Mouse (Mus musculus): ENCODE data around the gene Mthfd1l.
A peak's percentile ranks its signal among the peaks of the same experiment; 100 is the strongest.
"Not testable (repeated sequence)": the region's sequence is repeated elsewhere in the genome, so short reads cannot be mapped to it uniquely, and the experiment has no call there.

Mthfd1l gene

DNA sequence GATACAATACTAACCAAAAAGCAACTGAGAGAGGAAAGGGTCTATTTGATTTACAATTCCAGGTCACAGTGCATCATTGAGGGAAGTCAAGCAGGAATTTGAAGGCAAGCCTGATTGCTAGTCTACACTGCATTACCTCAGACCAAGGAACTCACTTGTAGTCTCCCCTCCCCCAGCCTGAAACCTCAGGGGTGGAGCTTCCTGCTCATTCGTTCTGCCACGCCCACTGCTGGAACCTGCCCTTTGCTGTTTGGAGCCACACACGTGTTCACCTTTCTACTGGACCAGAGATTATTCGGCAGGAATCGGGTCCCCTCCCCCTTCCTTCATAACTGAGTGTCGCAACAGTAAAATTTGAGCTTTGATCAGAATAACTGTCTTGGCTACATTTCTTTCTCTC, 230.7 kb downstream of the Mthfd1l start:
- DNase-seq (ENCODE audit: low spot score in 2 of 2): not testable (repeated sequence)

DNA sequence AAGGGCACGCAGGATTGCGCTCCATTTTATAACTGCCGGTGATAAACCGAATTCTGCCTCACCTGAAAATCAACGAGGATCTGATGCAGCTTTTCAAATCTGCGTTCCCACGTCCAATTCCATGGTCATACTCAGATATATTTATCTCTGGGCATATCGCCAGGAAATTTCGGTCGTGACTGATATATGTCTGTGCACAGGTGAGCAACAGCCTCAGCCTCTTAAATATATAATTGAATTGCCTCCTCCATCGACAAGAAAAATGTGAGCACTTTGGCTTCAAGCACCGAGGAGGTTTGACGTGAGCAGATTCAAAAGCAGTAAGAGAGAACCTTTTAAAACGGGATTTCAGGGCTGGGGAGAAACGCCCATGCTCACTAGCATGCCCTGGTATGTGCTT, 236.1 kb downstream of the Mthfd1l start:
- DNase-seq (ENCODE audit: low spot score in 2 of 2): no peak

DNA sequence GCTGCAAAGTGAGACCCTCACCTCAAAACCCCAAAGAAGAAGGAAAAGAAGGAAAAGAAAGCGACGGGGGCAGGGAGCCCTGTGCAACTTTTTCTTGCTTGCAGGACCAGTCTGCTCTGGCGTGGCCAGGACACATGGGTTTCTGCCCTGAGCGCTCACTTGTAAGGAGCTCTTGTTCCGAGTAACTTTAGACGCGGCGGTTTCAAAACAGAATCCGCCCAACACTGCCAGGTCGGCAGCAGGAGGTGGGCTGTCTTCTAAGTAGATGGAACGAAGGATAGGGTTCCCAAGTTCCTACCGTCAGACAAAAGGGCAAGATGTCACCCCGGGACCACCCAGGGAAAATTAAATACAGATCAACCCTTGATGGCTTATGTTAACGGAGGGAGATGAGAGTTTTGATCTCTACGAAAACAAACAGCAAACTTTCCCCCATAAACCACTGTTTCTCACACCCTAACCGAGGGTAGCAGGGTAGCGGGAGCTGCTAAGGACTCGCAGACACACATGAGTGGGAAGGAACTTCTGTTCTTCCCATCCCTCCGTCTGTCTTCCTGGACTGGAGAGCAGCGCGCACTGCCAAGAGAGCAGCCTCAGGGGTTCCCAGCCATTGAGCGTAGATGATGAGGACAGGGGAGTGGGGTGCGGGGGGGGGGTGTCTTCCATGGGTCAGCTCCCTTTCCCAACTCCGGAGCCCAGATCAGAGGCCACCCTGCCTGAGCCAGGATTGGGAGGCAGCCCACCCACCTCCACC, 237.6 kb downstream of the Mthfd1l start:
- DNase-seq (ENCODE audit: low spot score in 2 of 2): peak; percentile 53 to 59

DNA sequence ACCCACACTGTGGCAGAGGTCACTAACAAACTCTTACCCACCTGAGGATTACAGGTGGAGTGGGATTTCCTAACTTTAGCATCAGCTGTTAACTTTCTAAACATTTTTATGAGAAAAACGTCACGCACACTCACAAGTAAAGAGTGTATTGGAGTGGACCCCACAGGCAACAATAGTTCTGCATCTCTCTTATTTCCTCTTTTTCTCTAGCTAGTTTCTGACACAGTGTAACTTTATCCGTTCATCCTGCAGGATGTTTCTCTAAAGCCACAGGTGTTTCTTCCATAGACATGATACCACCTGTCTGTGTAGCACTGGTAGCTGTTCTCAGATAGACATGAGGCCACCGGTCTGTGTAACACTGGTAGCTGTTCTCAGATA, 238.1 kb downstream of the Mthfd1l start:
- DNase-seq (ENCODE audit: low spot score in 2 of 2): no peak

Measured in right cerebral cortex, postnatal 10 days (tissue).